Mouse (Mus musculus) c-Kit-positive CD71-positive TER-119-negative erythroid progenitor cells, embryonic 14.5 days (primary cell): ENCODE measurements around the gene Shisa5.

ENCODE experiments used
- DNase-seq: peaks from one replicate; pipeline ENCODE4 v3.0.0-alpha.2; 2013; ENCODE audit warnings: low read depth

Shisa5 gene

DNA sequence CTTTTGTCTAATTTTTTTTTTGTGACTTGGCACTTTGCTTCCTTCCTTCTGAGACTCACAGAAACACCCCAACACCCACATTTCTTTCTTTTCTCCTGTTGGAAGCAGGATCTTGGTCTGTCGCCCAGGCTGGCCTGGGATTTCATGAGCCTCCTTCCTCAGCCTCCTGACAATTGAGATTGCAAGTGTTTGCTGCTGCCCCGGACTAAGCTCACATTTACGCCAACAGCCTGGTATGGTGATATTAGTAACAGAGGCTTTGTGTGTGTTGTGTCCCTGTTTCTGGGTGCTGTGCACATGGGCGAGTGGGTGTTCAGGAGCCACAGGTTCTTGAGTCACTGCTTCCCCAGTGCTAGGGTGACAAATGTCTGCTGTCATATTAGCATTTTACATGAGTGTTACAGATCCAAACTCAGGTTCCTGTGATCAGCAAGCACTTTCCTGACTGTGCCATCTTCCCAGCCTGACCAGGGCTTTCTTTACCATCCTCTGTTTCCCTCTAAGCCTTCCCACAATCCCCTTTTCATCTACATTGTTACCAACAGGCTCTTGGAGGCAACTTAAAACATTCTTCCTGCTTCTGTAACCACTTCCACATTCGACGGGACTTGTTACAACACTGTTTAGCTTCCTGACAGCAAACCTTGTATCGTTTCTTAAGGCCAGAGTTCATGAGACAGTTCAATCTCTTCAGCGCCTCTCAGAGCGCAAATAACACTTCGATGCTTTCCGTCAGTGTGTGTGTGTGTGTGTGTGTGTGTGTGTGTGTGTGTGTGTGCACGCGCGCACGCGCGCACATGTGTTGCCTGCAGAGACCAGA, 15.3 kb upstream of the Shisa5 start:
- no peak for DNase-seq

DNA sequence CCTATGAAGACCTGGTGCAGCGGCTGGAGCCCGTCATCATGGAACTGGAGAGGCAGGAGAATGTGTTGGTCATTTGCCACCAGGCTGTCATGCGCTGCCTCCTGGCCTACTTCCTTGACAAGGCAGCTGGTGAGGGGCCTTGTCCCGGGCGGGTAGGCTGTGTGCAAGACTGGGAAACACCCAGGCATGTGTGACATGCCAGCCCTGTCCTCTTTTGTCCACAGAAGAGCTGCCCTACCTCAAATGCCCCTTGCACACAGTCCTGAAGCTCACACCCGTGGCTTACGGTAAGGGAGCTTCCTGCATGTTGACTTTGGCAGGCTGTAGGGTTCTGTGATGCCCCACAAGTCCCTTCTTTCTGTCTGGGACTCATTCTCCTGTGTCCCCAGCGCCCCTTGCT, 10.8 kb upstream of the Shisa5 start:
- DNase-seq = no peak

DNA sequence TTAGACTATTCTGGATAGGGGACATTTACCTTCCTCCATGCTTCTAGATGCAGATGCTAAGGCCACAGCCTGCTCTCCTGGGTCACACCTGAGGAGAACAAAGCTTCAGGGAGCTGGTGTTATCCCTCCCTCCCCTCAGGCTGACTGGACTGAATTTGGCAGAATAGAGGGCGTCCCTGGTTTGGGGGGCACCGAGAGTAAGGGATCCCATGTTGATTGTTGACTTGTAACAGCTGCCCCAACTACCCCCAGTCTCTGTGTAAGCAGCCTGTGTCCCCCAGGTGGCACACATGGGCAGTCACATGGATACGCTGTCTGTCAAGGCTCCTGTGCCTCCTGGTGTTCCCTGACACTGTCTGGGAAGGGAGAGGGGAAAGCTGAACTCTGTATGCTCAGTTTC, 9.9 kb upstream of the Shisa5 start:
- DNase-seq = no peak

DNA sequence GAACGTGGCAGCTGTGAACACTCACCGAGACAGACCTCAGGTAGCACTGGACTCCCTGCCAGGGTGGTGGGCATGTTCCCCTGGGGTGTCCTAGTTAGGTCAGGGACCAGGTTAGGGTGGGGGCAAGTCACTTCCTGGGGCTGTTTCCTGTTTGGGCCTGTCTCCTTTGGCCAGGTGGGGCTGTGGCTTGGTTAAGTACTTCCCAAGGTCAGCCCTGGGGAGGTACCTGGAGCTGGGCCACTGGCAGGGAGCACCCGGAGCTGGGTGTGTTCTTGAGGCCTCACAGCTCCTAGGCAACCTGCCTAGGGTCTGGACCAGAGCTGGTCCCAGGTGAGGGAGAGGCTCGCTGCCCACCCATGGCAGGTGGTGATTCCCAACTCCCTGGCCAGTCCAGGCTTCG, 9.4 kb upstream of the Shisa5 start:
- no peak for DNase-seq

DNA sequence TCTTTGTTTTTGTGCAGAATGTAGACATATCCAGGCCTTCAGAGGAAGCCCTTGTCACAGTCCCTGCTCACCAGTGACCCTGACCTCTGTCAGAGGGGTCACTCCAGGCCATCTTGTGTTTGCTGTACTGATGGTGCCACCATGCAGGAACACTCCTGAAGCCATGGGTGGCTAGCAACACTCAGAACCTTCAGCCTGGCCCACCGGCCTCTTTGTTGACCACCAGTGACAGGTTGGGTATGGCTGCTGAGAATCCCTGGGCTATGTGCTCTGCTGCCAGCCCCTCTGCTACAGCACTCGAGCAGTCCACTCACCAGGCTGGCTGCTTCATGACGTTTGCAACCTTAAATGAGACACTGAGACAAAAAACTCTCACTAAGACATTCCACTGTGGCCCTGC, 8.1 kb upstream of the Shisa5 start:
- DNase-seq = no peak

DNA sequence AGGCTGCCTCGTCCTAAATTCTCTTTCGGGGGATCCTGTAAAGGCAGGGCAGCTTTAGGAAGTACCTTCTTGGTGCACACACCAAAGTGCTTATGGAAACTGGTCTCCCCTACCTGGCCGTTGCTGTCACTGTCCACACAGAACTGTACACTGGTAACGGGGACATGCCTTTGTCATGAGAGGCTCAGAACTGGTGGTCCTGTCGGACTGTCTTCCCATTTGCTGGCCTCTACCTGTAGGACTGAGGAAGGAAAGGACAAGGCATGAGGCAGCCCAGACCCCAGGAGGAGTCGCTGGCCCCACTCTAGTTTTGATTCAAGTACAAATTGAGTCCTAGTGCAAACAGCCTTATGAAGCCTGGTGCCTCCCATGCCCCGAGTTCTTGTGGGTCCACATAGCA, 7.4 kb upstream of the Shisa5 start:
- DNase-seq = no peak

DNA sequence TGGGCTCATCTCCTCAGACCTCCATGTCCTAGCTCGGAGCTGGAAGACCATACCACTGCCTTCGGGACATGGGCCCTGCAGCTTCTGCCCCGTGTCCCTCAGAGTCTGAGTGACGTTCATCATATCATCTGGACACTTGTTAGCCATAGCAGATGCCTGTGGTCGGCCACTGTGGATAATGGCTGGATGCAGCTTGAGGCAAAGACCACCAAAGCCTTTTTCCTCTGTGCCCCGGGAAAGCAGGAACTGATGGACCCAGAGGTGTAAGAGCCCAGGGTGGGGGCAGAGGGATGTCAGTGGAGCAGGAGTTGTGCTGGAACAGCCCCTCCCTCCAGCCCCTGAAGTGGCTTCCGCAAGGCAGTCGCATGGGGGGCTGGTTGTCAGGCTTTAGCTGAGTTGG, 6.7 kb upstream of the Shisa5 start:
- no peak for DNase-seq

DNA sequence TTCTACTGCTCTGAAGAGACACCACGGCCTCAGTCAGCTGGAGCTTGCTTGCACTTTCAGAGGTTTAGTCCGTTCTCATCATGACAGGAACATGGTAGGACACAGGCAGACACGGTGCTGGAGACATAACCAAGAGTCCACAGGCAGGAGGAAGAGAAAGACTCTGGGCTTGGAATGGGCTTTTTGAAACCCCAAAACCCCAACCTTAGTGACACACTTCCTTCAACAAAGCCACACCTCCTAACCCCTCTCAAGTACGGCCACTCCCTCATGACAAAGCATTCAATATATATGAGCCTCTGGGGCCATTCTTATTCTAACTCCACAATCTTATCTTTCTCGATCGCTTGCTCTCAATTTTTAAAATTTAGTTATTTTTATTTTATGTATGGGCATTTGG, 5.9 kb upstream of the Shisa5 start:
- no peak for DNase-seq

DNA sequence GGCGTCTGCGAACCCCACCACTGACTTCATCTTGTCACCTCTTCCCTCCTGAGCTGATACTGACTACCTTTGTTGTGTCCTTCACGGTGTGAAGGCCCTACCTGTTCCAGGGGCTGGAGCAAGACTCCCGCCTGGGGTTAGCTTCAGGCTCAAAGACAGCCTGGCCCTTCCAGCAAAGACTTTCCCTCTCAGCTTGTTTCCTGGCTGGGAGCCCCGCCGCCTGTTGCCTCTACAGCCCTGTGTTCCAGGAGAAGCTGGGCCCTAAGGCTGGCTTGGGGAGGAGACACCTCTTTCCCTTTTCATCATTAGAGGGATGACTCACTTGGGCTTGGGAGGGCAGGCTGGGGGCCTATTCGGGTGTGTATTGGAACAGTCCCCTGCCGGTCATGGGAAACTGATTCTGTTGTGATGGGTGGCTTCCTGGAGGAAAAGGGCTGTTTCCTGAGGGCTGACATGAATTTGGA, 568 bp downstream of the Shisa5 start:
- no peak for DNase-seq

DNA sequence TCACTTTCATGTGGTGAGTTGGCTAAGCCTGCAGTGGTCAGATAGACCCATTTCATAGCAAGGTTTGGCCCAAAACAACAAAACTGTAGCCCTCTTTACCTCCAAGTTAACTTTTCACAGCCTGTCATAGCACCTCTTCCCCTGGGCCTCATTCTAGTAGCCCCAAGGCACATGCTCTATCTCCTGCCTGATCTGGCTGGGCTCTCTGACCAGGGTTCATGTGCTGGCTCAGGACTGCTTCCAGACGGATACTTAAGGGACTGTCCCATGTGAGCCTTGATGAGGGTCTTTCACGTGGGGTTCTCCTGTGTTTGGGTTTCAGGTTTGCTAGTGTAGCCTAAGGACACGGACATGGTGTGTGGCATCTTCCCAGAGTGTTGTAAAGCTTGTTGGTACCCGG, 1.3 kb downstream of the Shisa5 start:
- no peak for DNase-seq

DNA sequence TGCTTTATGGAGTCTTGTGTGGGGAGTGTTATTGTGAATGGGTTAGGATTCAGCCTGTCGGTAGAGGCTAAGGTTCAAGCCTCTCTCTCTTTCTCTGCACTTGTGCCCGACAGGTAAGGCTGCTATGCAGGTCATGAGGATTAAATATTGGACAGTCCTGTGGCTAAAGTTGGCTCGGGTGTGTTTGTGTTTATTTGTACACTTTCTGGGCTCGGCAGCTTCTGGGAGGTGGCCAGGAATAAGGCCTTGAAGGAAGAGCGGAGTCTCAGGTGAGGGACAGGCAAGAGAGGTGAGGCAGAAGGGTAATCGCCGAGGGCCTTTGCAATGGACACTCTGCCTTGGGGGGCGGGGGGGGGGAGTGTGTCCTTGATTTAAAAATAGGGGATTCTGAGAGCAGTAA, 1.9 kb downstream of the Shisa5 start:
- no peak for DNase-seq

DNA sequence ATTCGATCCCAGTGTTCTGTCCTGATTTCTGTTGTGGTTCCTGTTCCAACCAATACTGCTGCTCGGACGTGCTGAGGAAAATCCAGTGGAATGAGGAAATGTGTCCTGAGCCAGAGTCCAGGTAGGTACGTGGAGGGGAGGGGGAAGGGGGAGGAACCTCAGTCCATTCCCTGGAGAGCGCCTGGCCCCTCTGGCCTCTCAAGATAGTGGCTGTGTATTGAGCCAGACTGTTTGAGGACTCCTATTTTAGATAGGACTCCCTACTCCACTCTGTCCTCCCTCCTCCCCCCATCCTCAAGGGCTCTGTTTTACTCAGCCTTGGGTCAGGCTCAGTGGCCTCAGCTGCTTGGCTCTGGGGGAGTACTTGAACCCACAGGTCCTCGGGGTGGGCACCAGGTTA, 2.5 kb downstream of the Shisa5 start:
- no peak for DNase-seq

DNA sequence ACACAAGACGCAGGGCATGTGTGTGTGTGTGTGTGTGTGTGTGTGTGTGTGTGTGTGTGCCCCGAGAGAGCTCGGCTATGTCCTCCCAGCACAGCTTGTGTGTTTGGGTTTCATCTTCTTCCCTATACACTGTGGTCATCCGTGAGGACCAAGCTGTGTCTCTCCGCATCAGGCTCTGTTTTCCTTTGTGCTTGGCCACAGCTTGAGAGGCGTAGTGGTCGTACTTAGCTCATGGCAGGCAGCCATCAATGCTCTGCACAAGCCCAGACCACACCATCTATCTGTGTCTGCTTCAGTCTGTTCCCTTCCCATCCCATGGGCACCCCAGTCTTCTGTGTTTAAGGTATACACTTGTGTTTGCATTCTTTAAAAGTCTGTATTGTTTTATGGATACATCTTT, 3.0 kb downstream of the Shisa5 start:
- DNase-seq = no peak

DNA sequence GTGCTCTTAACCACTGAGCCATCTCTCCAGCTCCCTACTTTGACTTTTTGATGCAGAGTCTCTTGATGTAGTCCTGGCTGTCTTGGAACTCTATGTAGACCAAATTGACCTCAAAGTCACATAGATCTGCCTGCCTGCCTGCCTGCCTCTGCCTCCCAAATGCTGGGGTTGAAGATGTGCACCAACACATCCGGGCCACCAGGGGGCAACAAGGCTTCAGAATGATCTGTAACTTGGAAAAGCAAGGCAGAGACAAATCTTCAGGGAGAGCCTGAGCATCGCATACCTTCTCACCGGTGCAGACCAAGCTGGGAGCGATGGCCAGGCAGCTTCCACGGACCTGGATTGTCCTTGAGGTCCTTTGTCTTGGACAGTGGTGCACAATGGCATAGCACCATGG, 7.9 kb downstream of the Shisa5 start:
- DNase-seq = peak; percentile 56

DNA sequence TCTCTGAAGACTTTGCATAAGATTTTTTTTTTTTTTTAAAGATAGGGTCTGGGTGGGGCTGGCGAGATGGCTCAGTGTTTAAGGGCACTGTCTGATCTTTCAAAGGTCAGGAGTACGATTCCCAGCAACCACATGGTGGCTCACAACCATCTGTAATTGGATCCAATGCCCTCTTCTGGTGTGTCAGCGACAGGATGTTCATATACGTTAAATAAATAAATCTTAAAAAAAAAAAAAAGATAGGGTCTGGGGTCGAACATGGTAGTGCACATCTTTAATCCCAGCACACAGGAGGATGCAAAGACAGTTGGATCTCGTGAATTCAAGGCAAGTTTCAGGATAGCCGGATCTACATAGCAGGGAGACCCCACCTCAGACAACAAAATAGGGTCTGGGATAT, 11.0 kb downstream of the Shisa5 start:
- DNase-seq = no peak

DNA sequence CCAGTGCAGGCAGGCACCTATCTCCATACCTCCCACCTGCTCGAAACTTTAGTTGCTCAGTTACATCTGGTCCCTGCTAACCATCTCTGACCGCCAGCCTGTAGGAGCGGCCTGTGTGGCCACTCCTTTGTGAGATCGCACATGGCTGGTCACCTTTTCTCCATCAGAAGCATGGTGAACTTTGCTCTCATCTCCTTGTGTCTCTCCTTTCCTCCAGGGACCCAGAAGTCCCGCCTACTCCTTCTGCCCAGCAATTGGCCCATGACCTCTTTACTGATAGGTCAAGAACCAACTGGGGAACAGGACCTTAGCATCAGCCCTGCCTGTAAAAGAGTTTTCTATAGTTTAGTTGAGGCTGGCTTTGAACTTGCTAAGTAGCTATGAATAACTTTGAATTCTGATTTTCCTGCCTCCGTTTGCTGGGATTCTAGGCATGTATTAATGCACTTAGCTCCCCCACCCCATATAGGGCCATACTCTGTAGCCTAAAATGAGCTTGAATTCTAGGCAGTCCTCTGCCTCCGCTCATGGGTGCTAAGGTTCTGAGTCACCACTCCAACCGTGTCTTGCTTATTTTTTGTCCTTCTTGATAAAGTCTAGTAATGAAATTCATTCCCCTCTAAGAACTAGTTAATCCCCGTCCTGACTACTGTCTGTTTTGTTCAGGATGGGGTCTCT, 11.8 kb downstream of the Shisa5 start:
- no peak for DNase-seq

DNA sequence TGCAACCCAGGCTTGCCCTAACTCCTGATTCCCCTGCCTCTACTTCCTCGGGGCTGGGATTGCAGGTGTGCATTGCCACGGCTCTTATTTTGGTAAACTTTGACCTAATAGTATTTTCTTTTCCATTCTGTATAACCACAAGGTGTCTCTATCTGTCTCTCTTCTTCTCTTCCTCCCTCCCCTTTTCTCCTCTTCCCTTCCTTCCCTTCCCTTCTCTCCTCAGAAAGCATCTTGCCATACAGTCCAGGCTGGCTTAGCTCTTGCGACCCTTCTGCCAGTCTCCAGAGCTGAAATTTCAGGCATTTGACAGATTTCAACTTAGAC, 12.3 kb downstream of the Shisa5 start:
- no peak for DNase-seq

DNA sequence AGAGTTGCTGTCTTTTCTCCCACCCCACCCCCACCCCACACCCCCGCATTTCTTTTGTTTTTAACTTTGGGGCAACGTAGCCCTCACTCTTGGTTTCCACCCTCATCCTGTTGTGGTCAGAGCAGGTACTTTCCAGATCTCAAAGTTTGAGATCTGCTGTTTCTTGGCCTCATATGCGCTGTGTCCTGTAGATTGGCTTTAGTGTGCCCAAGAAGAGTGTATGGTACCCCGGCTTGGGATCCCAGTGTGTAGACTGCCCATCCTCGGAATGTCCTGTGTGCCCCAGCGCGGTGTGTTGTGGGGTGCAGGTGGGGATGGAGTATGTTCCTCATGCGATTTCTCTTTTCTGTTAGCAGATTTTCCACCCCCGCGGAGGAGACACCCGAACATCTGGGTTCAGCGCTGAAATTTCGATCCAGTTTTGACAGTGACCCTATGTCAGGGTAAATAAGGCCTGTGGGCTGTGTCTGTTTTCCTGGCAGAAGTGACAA, 12.7 kb downstream of the Shisa5 start:
- DNase-seq = no peak

DNA sequence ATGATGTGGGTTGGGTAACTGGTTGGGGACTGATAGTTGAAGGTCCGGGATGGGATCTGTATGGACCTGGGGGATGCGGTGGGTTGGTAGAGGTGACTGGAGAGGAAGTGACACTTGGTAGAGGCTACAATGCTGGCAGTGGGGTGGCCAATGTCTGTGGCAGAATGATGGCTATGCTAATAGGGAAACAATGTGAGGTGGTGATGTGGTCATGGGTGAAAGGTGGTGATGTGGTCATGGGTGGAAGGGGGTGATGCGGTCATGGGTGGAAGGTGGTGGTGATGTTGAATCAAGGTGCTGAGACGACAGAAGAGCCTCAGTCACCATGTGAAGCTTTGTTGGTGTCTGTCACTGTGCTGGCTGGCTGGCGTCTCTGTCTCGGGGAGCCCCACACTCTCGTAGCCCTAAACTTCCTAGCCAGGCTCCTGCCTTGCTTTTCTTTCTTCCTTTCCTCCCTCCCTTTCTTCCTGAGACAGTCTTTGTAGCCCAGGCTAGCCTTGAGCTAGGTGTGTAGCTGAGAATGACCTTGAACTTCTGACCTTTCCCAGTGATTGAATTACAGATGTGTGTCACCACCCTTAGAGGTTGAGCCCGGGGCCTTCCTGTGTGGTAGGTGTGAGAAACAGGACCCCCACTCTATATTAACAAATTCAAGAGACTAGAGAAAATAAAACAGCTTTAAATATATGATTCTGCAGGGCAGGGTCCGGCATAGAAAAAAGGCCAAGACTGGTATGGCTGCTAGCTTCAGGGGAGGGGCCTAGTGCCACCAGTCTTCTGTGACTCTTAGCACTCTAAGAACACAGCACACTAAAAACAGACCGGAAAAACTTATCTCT, 13.5 kb downstream of the Shisa5 start:
- no peak for DNase-seq

DNA sequence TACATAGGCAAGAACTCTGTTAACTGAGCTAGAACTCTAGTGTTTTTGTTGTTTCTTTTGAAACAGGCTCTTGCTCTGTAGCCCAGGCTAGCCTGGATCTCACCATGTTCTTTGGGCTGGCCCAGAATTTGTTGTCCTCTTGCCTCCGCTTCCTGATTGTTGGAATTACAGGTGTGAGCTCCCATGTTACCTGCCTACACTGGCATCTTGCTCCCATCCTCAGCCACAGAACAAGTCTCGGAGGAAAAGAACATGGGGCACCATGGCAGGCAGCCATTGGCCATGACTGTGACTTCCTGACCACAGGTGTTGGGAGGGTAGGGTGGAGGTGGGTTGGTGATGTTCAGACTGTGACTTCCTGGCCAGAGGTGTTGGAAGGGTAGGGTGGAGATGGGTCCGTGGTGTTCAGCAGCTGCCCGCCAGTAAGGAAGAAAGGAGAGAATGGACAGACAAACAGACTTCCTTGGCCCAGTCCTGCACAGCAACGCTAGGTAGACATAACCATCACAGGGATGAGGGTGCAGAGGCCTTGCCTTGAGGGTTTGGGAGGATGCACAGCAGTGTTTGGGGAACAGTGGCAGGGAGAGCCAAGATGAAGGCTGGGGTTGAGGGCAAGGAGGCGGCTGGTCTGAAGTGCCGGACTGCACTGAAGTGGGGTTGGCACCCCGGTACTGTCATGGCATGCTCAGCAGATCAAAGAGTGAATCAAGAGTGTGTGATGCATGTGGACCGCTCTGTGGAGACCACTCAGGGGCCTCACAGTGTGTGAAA, 14.3 kb downstream of the Shisa5 start:
- DNase-seq = no peak

DNA sequence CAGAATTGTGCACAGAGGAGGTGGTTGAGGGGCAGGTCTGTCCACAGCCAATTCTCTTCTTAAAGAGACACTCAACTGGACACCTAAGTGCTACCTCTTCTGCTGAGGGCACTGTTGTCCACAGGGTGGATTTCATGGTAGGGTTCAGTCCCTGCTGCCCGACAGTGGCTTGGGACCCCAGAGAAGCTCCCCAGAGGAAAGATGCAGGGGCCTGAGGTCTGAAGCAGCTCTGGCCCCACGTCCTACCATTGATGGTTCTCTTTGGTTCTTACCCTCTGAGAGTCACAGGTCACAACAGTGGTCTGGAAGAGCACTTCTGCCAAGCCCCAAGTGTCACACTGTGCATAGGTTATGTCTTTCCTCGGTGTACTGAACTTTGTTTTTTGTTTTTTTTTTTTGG, 15.0 kb downstream of the Shisa5 start:
- DNase-seq = no peak

DNA sequence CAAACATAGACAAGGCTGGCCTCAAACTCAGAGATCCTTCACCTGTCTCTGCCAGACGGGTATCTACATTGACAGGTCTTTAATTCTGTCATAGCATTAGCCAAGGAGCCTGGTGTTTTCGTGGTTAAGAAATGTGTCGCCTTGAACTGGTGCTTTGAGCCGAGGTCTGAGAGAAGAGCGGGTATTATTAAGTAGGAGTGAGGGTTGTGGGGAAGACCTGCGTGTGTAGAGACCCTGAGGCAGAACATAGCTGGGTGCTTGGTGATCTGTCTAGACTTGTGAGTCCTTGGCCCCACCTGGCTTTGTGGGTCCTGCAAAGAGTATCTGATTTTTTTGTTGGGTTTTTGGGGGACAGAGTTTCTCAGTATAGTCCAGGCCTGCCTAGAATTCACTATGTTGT, 15.5 kb downstream of the Shisa5 start:
- DNase-seq = no peak
